Mouse (Mus musculus) hindbrain, embryonic 12.5 days (tissue): ENCODE results near the gene Gprin3. TPM values are rescaled to one million over a fixed set of nuclear protein-coding genes. Genes with fewer than 3 reads are reported as not detected.

ENCODE experiments used
- ATAC-seq: fragments of 200-750 bp; cut with Nextera tagmentation; 2 replicates; pipeline ENCODE4 v1.8.0; 2017; ENCODE audit warnings: moderate TSS enrichment; ENCODE audit not compliant: low FRiP score
- H3K27ac ChIP-seq: fragments of 300-500 bp; sonication (generic); 2 replicates; pipeline ENCODE4 v1.5.1; 2016; ENCODE audit warnings: mild to moderate bottlenecking
- H3K27me3 ChIP-seq: fragments of 300-500 bp; sonication (generic); 2 replicates; pipeline ENCODE4 v1.6.1; 2016; ENCODE audit warnings: mild to moderate bottlenecking
- H3K36me3 ChIP-seq: fragments of 300-500 bp; sonication (generic); 2 replicates; pipeline ENCODE4 v1.6.1; 2016; ENCODE audit warnings: mild to moderate bottlenecking
- H3K4me1 ChIP-seq: fragments of 300-500 bp; sonication (generic); 2 replicates; pipeline ENCODE4 v1.6.1; 2016
- H3K4me2 ChIP-seq: fragments of 300-500 bp; sonication (generic); replicated peaks from 2 replicates; pipeline ENCODE4 v1.6.1; 2016; ENCODE audit warnings: mild to moderate bottlenecking
- H3K4me3 ChIP-seq: fragments of 300-500 bp; sonication (generic); 2 replicates; pipeline ENCODE4 v1.5.1; 2016; ENCODE audit warnings: mild to moderate bottlenecking
- H3K9ac ChIP-seq: fragments of 300-500 bp; sonication (generic); 2 replicates; pipeline ENCODE4 v1.6.1; 2016; ENCODE audit warnings: mild to moderate bottlenecking, moderate library complexity
- H3K9me3 ChIP-seq: fragments of 300-500 bp; sonication (generic); replicated peaks from 2 replicates; pipeline ENCODE4 v1.6.1; 2016; ENCODE audit warnings: mild to moderate bottlenecking
- WGBS: fragments of 180-500 bp; shearing (Covaris S2); methylation state at CpG from one replicate; pipeline ENCODE4 v1.1.7; 2016; 5-methylcytosine and 5-hydroxymethylcytosine counted together
- polyA plus RNA-seq: library from polyadenylated mRNA; unstranded; fragments of >200 nt; fragmentation: Nextera tagmentation; extraction: Ambion mirVana; gene quantifications from 2 replicates; pipeline ENCODE4 v1.2.1, GENCODE M21; 2016

Gene Gprin3
- polyA plus RNA-seq, 1 experiment from 2014 or later = 1.1 TPM

DNA sequence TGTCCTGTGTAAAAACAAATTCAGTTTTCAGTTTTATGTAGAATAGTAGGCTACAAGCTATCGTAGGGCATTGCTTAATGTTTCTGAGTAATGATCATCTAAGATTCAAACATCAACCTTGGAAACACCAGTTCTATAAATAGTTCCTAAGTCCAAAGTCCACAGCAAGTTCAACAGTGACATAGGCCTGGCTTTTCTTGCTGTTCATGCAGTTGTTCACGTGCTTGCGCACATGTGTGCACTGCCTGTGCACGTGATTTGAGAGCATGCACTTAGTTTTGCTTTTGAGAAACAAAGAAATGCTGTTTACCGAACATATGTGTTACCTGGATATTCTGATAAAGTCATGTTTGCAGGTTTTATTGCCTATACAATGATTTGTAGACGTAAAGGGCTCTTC lies 11.3 kb downstream of the Gprin3 start:
- no peak overlapping the region for H3K27ac ChIP-seq
- no peak for ATAC-seq
- no peak overlapping the region for H3K9ac ChIP-seq
- no peak overlapping the region for H3K4me3 ChIP-seq
- H3K4me2 ChIP-seq = no peak overlapping the region
- 89% methylated on average over 6 of the region's 6 CpGs for WGBS
- no peaks in the 10 kb centered on the region for H3K9me3 ChIP-seq
- no peaks in the 10 kb centered on the region for H3K27me3 ChIP-seq
- peaks cover 5% of the 10 kb centered on the region; the same call in 1 of the 2 replicates for H3K4me1 ChIP-seq
- H3K36me3 ChIP-seq = no peaks in the 10 kb centered on the region

DNA sequence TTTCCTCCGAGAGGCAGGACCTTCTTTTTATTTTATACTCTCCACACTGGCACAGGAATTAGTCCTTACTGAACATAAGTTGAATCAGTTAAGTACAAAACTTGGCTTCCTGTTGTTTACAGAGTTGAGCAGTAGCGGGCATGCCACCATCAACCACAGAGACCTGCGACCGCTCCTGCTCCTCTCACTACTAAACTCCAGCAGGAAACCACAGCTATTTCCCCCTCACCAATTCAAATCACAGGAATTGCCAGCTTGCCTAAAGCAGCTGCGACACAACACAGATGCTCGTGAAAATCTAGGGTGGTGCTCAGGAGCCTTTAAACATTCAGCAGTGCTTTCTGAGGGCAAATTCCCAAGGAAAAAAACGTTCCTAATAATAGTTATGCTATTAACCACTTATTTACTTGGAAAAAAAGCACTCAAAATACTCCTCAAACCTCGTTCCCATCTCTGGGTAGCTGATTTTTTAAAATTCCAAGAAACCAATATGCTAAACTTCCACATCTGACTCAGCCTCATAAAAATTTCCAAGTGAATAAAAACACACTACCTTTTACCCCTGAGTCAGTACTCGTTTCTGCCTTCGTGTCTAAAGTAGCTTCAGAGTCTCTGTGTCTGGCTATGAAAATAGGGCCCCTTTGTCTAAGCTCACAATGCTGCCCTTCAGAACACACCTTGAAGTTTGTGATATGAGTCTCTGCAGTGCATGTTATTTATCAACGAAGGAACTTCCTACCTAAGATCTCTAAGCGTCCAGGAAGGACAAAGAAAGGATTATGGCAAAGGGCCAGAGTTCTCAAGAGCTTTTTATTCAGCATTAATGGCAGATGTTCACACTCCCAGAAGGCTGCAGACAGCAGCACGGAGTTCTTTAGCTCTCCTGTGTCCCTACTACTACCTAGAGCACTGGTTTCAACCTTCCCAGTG lies 13.4 kb downstream of the Gprin3 start:
- ATAC-seq = no peak
- no peaks in the 10 kb centered on the region for H3K36me3 ChIP-seq

DNA sequence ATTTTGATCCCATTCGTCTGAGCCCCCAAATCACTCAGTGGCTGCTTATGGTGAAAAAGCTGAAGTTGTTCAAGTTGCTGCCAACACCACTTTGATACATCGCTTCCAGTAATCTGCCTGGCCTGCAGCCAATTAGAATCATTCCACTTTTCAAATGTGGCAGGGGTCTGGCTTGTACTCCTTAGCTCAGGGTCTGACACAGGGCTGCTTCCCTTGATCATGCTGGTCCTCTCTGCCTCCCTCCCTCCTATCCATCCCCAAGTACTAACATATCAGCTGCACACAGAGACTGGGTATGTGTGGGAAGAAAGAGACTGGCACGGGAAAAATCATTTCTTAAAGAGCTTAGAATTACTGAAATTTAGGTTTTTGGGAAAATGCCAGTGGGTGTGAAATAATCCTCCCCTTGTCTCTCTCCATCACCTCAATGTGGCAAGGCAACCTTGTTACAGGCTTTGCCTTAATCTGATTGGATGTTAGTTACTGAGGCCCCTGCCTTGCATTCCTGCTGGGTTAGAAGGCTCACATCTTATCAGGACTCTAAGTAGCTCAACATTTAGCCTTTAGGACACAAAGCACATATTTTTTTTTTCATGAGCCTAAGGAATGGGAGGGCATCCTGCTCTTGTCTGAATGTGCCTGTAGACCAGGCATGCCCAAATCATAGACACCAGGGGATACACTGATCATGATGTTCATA lies 16.9 kb downstream of the Gprin3 start:
- H3K27me3 ChIP-seq = no peaks in the 10 kb centered on the region
- peaks cover 5% of the 10 kb centered on the region; the same call in 1 of the 2 replicates for H3K4me1 ChIP-seq
- no peaks in the 10 kb centered on the region for H3K36me3 ChIP-seq
- 77% methylated on average over 3 of the region's 3 CpGs for WGBS
- H3K9me3 ChIP-seq = no peaks in the 10 kb centered on the region
- H3K4me2 ChIP-seq = no peak overlapping the region
- H3K9ac ChIP-seq = no peak overlapping the region
- no peak for ATAC-seq
- H3K27ac ChIP-seq = no peak overlapping the region
- H3K4me3 ChIP-seq = no peak overlapping the region

More for the DNA sequence above, 13.4 kb downstream of the Gprin3 start:
- H3K4me2 ChIP-seq = no peak overlapping the region
- no peaks in the 10 kb centered on the region for H3K27me3 ChIP-seq
- no peak overlapping the region for H3K9ac ChIP-seq
- H3K27ac ChIP-seq = no peak overlapping the region
- WGBS = 66% methylated on average over 13 of the region's 13 CpGs
- no peak overlapping the region for H3K4me3 ChIP-seq
- H3K9me3 ChIP-seq = no peaks in the 10 kb centered on the region
- H3K4me1 ChIP-seq = peaks cover 5% of the 10 kb centered on the region; the same call in 1 of the 2 replicates

DNA sequence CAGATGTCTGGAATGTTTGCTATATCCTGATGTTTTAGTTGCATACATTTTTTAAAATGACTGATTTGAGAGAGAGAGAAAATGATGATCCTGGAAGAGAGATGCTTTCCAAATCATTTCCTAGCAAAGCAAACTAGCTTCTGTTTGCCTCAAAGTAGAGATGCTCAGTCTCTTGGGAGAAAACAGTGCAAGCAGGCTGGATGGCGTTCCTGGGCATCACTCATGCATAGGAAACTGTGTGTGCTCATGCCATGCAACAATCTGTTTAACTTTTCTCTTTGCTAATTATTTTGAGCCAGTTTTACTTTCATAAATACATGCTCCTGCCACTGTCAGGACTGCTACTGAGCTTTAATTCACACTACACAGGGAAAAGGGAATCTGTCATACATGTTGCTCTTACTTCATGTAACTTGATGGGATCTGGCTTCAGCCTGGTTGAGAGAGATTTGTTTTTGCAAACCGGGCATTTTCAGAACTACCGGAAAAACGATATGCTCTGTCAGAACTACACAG lies 18.6 kb downstream of the Gprin3 start:
- Histone ChIP-seq H3K9ac (no peak overlapping the region), H3K4me3 (no peak overlapping the region), H3K4me1 (no peaks in the 10 kb centered on the region), H3K4me2 (no peak overlapping the region), H3K36me3 (no peaks in the 10 kb centered on the region), H3K9me3 (no peaks in the 10 kb centered on the region), H3K27me3 (no peaks in the 10 kb centered on the region), H3K27ac (no peak overlapping the region)
- no peak for ATAC-seq
- 83% methylated on average over 4 of the region's 4 CpGs for WGBS

DNA sequence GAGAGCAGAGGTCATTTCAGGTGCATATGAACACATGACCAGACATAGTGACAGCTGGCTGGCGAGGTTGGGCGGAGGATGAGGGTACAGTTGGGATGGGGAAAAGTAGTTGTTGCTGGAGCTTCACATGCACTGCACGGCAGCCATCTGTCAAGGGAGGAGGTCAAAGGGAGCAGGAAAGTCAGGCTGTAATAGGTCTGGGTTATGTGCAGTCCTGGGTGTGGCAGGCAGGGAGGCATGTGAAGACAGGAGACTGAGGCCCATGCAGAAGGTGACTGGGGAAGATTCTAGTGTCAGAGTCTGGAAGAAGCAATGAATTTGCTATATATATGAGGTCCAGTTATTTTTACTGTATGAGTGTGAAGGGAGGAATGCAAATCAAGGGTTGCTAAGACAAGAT lies 35.9 kb downstream of the Gprin3 start:
- H3K27me3 ChIP-seq = no peaks in the 10 kb centered on the region
- H3K27ac ChIP-seq = no peak overlapping the region
- no peak overlapping the region for H3K4me2 ChIP-seq
- H3K9ac ChIP-seq = no peak overlapping the region
- H3K4me3 ChIP-seq = no peak overlapping the region
- H3K36me3 ChIP-seq = no peaks in the 10 kb centered on the region
- no peaks in the 10 kb centered on the region for H3K9me3 ChIP-seq
- ATAC-seq = no peak
- H3K4me1 ChIP-seq = no peaks in the 10 kb centered on the region
- WGBS = 88% methylated on average over 3 of the region's 3 CpGs

DNA sequence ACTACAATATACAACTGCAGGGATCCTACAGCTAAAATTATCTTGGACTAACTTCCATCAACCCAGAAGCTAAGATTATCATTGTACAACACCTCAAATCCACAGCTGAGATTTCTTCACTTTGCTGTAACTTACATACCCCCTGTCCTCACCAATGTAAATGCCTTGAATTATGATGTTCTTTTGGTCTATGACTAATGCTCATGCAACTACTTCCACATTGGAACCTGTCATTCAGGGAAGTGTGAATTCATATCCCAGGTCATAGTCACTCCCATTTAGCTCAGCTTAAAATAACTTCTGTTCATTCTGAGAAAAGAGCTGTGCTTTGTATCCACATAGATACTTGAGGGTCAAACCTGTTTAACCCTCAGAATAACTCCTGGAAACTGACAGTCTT lies 60.8 kb downstream of the Gprin3 start:
- no peaks in the 10 kb centered on the region for H3K9me3 ChIP-seq
- no peak overlapping the region for H3K9ac ChIP-seq
- no peak for ATAC-seq
- H3K4me2 ChIP-seq = no peak overlapping the region
- H3K4me3 ChIP-seq = no peak overlapping the region
- H3K4me1 ChIP-seq = no peaks in the 10 kb centered on the region
- no peaks in the 10 kb centered on the region for H3K27me3 ChIP-seq
- H3K36me3 ChIP-seq = no peaks in the 10 kb centered on the region
- no peak overlapping the region for H3K27ac ChIP-seq

DNA sequence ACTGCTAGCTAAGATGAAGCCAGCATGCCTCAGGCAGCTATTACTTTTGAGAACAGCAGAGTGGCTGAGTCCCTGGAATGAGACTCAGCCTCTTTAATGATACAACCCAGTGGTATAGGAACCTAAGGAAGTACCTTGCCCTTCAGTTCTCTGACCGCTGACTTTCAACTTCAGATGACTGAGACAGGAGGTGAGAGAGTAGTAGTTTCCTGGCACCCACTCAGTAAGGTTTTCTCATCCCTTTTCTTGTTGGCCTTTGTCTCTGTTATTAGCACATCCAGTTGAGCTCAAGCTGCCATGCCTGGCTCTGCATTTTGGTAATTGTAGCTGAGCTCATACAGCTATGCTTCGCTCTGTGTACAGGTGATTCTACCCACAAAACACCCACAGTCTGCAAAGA lies 62.8 kb downstream of the Gprin3 start:
- Histone ChIP-seq H3K27me3 (no peaks in the 10 kb centered on the region), H3K4me2 (no peak overlapping the region), H3K4me3 (no peak overlapping the region), H3K4me1 (no peaks in the 10 kb centered on the region), H3K27ac (no peak overlapping the region), H3K36me3 (no peaks in the 10 kb centered on the region), H3K9ac (no peak overlapping the region), H3K9me3 (no peaks in the 10 kb centered on the region)
- WGBS = 94% methylated on average over 2 of the region's 2 CpGs
- no peak for ATAC-seq

DNA sequence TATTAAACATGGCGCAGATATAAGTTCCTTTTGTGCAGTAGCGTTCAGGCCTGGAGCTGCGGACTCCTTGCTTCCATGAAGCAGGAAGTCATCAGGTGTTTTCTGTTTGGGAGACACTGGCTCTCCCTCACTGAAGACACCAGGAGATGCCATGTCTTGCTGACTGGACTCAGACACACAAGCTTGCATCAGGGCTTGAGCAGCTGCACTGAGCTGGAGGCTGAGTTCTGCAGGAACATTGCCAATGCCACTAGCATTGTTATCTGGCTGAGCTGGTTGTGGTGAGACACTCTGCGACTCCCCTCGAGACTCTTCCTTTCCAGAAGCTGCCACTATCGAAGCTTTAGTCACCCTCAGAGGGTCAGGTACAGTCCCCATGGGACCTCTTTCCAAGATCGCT lies 71.2 kb downstream of the Gprin3 start:
- Histone ChIP-seq H3K4me3 (no peak overlapping the region), H3K9ac (no peak overlapping the region), H3K36me3 (no peaks in the 10 kb centered on the region), H3K9me3 (no peaks in the 10 kb centered on the region), H3K4me1 (no peaks in the 10 kb centered on the region), H3K27ac (no peak overlapping the region), H3K4me2 (no peak overlapping the region), H3K27me3 (no peaks in the 10 kb centered on the region)
- no peak for ATAC-seq
- 97% methylated on average over 7 of the region's 7 CpGs for WGBS

DNA sequence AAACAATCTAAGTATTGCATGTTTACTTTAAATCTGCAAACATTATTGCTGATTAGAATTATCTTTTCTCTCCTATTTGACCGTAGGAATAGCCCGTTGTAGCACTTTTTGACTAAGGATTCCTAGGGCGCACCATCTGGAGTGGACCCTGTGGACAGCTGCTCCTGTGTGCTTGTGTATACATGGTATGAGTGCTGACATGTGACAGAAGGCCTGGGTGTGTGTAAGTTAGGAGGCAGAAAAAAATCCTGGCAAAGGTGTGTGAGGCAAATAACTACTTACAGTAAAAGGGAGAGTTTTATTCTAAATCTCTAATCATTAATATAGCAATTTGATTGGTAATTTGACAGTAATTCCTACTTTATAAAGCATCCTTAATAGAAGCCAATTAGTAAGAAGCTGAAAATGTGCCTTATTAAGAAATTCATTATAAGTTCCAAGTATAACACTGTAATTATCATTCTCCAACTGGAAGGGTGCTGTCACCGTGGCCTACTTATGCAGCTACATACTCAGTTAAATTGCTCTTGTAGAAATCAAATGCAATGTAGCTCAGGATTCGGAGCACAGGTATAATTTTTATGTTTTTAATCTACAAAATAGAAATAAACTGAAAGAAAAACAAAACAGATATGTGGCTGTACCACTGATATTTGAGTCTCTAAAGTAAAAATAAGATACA lies 74.8 kb downstream of the Gprin3 start:
- H3K9ac ChIP-seq = no peak overlapping the region
- H3K9me3 ChIP-seq = no peaks in the 10 kb centered on the region
- WGBS = 89% methylated on average over 5 of the region's 5 CpGs
- ATAC-seq = no peak
- H3K36me3 ChIP-seq = no peaks in the 10 kb centered on the region
- H3K4me1 ChIP-seq = no peaks in the 10 kb centered on the region
- H3K4me2 ChIP-seq = no peak overlapping the region
- no peaks in the 10 kb centered on the region for H3K27me3 ChIP-seq
- no peak overlapping the region for H3K4me3 ChIP-seq
- H3K27ac ChIP-seq = no peak overlapping the region

DNA sequence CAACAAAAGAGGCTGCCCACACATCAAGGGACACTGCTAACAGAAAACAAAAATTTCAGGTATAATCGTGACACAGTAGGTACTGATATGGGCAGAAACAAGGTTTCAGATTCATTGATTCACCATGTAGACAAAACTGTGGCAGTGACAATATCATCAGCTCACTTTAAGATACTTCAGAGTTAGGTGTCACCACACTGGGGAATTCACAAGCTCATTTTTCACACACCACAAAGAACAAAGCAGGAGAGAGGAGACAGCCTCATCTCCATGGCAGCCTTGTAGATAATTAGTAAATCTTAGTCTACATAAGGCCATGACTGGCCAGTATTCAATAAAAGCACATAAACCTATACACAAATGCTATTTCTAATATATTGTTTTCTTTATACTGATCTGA lies 77.4 kb downstream of the Gprin3 start:
- H3K4me1 ChIP-seq = no peaks in the 10 kb centered on the region
- H3K4me2 ChIP-seq = no peak overlapping the region
- H3K27me3 ChIP-seq = no peaks in the 10 kb centered on the region
- no peaks in the 10 kb centered on the region for H3K9me3 ChIP-seq
- H3K4me3 ChIP-seq = no peak overlapping the region
- H3K36me3 ChIP-seq = no peaks in the 10 kb centered on the region
- 78% methylated on average over 1 of the region's 1 CpGs for WGBS
- H3K27ac ChIP-seq = no peak overlapping the region
- H3K9ac ChIP-seq = no peak overlapping the region
- ATAC-seq = no peak

DNA sequence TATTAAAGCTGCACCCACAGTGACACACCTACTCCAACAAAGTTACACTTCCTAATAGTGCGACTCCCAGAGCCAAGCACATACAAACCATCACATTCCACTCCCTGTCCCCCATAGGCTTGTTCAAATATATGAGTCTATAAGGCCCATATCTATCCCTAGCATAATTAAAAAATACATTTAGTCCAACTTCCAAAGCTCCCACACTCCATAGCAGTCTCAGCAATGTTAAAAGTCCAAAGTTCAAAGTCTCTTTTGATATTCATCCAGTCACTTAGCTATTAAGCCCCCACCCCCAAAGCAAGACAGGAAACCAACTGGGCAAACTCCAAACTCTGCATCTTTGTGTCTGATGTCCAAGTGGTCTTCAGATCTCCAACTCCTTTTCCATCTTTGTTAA lies 84.9 kb downstream of the Gprin3 start:
- H3K36me3 ChIP-seq = no peaks in the 10 kb centered on the region
- H3K27ac ChIP-seq = no peak overlapping the region
- no peaks in the 10 kb centered on the region for H3K4me1 ChIP-seq
- H3K4me3 ChIP-seq = no peak overlapping the region
- 76% methylated on average over 1 of the region's 1 CpGs for WGBS
- no peak overlapping the region for H3K9ac ChIP-seq
- no peak overlapping the region for H3K4me2 ChIP-seq
- no peaks in the 10 kb centered on the region for H3K27me3 ChIP-seq
- ATAC-seq = no peak
- H3K9me3 ChIP-seq = no peaks in the 10 kb centered on the region

DNA sequence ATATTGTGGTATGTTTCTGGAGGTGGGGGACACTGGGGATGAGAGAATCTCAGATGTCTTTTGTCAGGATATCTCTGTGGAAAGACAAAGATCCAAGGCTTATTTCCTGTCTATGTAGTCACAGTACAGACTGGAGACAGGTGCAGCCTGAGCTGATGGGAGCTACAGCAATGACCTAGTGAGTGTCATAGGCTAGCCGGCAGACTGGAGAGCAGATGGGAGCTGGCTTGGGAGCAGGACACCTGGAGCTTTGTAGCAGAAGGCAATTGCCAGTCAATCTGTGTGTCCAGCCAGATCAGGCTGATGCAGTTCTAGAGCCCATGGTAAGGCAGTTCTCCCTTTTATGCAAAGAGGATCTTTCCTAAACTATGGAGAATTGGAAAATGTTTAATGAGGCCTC lies 97.8 kb downstream of the Gprin3 start:
- H3K27ac ChIP-seq = no peak overlapping the region
- H3K9ac ChIP-seq = no peak overlapping the region
- no peaks in the 10 kb centered on the region for H3K4me1 ChIP-seq
- no peak overlapping the region for H3K4me2 ChIP-seq
- ATAC-seq = no peak
- no peaks in the 10 kb centered on the region for H3K9me3 ChIP-seq
- WGBS = 76% methylated on average over 1 of the region's 1 CpGs
- no peaks in the 10 kb centered on the region for H3K36me3 ChIP-seq
- no peak overlapping the region for H3K4me3 ChIP-seq
- H3K27me3 ChIP-seq = no peaks in the 10 kb centered on the region
